Mouse (Mus musculus) liver, adult 2 months (tissue): Measurements from ENCODE around the gene Pias1. TPM values are rescaled to one million over a fixed set of nuclear protein-coding genes. Genes with fewer than 3 reads are reported as not detected.

Experiments
- DNase-seq: peaks from one replicate; pipeline ENCODE4 v3.0.0-alpha.2; 2011; ENCODE audit warnings: low read depth, low spot score; ENCODE audit errors: extremely low read depth
- H3K27ac ChIP-seq: fragments of 200-500 bp; replicated peaks from 2 replicates; pipeline ENCODE4 v1.5.1; 2012; ENCODE audit warnings: low read depth, mild to moderate bottlenecking, control low read depth, inconsistent platforms, low read length; ENCODE audit not compliant: insufficient read depth
- H3K27me3 ChIP-seq: fragments of 200-500 bp; 2 replicates; pipeline ENCODE4 v1.6.1; 2012; ENCODE audit warnings: mild to moderate bottlenecking, moderate library complexity, low read length, inconsistent platforms; ENCODE audit not compliant: control insufficient read depth, insufficient read depth
- H3K36me3 ChIP-seq: fragments of 200-500 bp; 2 replicates; pipeline ENCODE4 v1.6.1; 2012; ENCODE audit warnings: low read length, inconsistent platforms; ENCODE audit not compliant: control insufficient read depth, insufficient read depth
- H3K4me1 ChIP-seq: fragments of 200-500 bp; 2 replicates; pipeline ENCODE4 v1.6.1; 2011; ENCODE audit warnings: low read length; ENCODE audit not compliant: control insufficient read depth, insufficient read depth
- H3K4me3 ChIP-seq: fragments of 200-500 bp; 2 replicates; pipeline ENCODE4 v1.5.1; 2011; ENCODE audit warnings: low read depth, mild to moderate bottlenecking, control low read depth, low read length, moderate library complexity; ENCODE audit not compliant: insufficient read depth
- H3K79me2 ChIP-seq: fragments of 200-500 bp; 2 replicates; pipeline ENCODE4 v1.6.1; 2012; ENCODE audit warnings: inconsistent platforms, mild to moderate bottlenecking, low read length, moderate library complexity; ENCODE audit not compliant: control insufficient read depth, insufficient read depth
- H3K9ac ChIP-seq: fragments of 200-500 bp; 2 replicates; pipeline ENCODE4 v1.6.1; 2012; ENCODE audit warnings: low read depth, mild to moderate bottlenecking, control low read depth, inconsistent platforms, low read length
- CTCF ChIP-seq: fragments of 200-500 bp; IDR thresholded peaks from 2 replicates; pipeline ENCODE4 v1.5.1; 2011; ENCODE audit warnings: low read depth, low read length, control low read depth
- POLR2A ChIP-seq: fragments of 200-500 bp; IDR thresholded peaks from 2 replicates; pipeline ENCODE4 v1.6.1; 2011; ENCODE audit warnings: low read length, control low read depth; ENCODE audit not compliant: insufficient read depth; ENCODE audit errors: extremely low read depth
- WGBS: fragments of 180-500 bp; shearing (Covaris S2); methylation state at CpG from one replicate; pipeline ENCODE4 v1.1.7; 2018; 5-methylcytosine and 5-hydroxymethylcytosine counted together
- polyA plus RNA-seq: library from polyadenylated mRNA; depleted of rRNA; stranded (reverse); fragments of >200 nt; gene quantifications from 2 replicates; pipeline ENCODE4 v1.2.3, GENCODE M21; 2012; rRNA removed
- total RNA-seq: library from RNA; depleted of rRNA; stranded (reverse); fragments of >200 nt; gene quantifications from 2 replicates; pipeline ENCODE4 v1.2.3, GENCODE M21; 2014; rRNA removed

The Pias1 gene
- total RNA-seq (7.9 and 8.3 TPM in 2 replicates), polyA plus RNA-seq (8.3 and 12.3 TPM in 2 replicates)

DNA sequence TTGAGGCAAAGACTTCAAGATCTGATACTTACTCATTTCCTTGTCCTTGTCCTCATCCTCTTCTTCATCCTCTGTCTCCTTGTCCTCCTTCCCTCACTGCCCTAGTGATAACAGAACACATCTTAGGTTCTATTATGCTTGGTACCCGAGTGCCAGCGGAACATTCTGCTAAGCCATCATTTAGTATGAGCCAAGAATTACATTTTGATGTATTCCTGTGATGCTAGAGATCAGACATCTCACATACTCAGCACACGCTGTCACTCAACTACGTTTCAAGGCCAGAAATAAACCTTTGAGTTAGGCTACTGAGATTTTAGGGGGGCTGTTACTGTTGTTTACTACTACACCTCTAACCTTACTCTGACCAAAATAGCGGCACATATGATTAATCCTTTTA is at the start of gene Pias1:
Pias1 (minus strand) TSS at position 101 of the 400 bp plus-strand sequence.
- 89% methylated on average over 5 of the region's 5 CpGs for WGBS
- no peaks in the 10 kb centered on the region for H3K4me1 ChIP-seq
- no peak within 1 kb of the TSS for H3K4me3 ChIP-seq
- H3K36me3 ChIP-seq = no peaks in the 10 kb centered on the region
- DNase-seq = no peak
- no peak within 1 kb of the TSS for H3K27ac ChIP-seq
- no peaks in the 10 kb centered on the region for H3K79me2 ChIP-seq
- H3K9ac ChIP-seq = no peak within 1 kb of the TSS
- TF ChIP-seq POLR2A (no peak), CTCF (no peak)
- H3K27me3 ChIP-seq = no peaks in the 10 kb centered on the region

- WGBS = 49% methylated on average over 2 of the region's 2 CpGs
- no peak overlapping the region; the same call in 1 of the 2 replicates for H3K27ac ChIP-seq
These were observed 47.7 kb upstream of the Pias1 start for GRCm38 (mm10) chr9:63035431-63035830.

DNA sequence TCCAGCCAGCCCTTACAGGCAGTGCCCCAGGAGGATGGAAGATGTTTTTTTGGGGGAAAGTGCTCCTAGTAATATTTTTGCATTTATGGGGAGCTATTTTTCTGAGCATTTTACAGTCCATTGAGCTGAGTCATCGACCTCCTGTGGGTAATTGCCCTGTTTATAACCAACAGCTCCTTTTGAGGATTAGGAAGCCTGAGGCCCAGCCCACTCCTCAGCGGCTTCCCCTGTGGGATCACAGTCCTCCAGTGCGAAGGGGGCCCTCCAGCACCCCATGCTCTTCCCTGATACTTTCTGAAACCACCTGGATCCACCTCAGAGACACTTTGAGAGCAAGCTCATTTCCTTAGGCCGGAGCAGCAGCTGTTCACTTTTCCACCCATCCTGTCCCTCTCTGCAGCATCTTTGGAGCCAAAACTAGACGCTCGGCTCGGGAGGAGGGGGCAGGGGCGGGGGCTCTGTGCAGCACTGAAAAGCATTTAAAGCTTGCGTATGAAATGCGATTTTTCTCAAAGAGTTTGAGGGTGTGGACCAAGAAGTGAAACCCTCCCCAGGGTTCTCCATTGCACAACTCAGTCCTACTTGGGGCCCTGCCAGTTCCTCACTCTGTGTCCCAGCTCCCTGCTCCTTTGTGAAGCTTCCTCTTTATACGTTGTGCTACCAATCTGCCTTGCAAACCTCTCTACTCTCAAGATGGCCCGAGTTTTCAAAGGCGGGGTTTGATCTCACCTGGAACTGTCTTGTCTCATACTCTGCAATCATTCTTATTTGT is 43.5 kb upstream of the Pias1 start:
- H3K9ac ChIP-seq = no peak overlapping the region
- WGBS = 60% methylated on average over 13 of the region's 13 CpGs
- TF ChIP-seq CTCF (no peak), POLR2A (no peak)
- no peaks in the 10 kb centered on the region for H3K27me3 ChIP-seq
- H3K36me3 ChIP-seq = no peaks in the 10 kb centered on the region
- H3K4me3 ChIP-seq = no peak overlapping the region
- peak; percentile 70 for DNase-seq
- peaks cover 19% of the 10 kb centered on the region for H3K4me1 ChIP-seq
- H3K27ac ChIP-seq = 0 out of 2 replicates have a peak overlapping the region, but pooled peaks have one; percentile 9
- peaks cover 2% of the 10 kb centered on the region; the same call in 1 of the 2 replicates for H3K79me2 ChIP-seq

More at GRCm38 (mm10) chr9:63035431-63035830, 47.7 kb upstream of the Pias1 start:
- Histone ChIP-seq H3K4me3 (no peak overlapping the region), H3K4me1 (peaks cover 16% of the 10 kb centered on the region), H3K79me2 (no peaks in the 10 kb centered on the region), H3K36me3 (no peaks in the 10 kb centered on the region), H3K27me3 (no peaks in the 10 kb centered on the region), H3K9ac (no peak overlapping the region)
- no peak for DNase-seq
- no peak for TF ChIP-seq CTCF
- TF ChIP-seq POLR2A = no peak

DNA sequence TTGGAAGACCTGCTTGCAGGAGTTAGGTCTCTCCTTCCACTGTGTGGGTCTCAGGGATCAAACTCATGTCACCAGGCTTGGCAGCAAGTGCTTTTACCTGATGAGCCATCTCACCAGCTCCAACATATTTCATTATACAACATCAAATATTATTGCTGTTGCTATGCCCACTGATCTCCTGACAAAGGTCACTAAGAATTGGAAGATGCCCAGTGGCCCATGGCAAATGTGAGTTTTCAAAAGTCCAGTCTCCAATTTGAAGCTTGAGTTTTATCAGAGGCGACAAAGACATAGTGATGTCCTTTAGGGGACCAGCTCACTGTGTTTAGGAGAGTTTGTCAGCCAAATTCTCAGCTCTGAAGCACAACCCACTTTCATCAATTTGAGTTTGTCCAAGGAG is 34.8 kb upstream of the Pias1 start:
- Histone ChIP-seq H3K4me1 (peaks cover 5% of the 10 kb centered on the region; the same call in 1 of the 2 replicates), H3K79me2 (no peaks in the 10 kb centered on the region), H3K27ac (peak overlapping the region; percentile 29; the same call in 1 of the 2 replicates), H3K36me3 (no peaks in the 10 kb centered on the region), H3K4me3 (no peak overlapping the region), H3K9ac (no peak overlapping the region), H3K27me3 (no peaks in the 10 kb centered on the region)
- TF ChIP-seq POLR2A (no peak), CTCF (no peak)
- 67% methylated on average over 1 of the region's 1 CpGs for WGBS
- peak; percentile 65 for DNase-seq

- H3K9ac ChIP-seq = no peak overlapping the region
- no peak for DNase-seq
- H3K4me3 ChIP-seq = no peak overlapping the region
- 96% methylated on average over 4 of the region's 4 CpGs for WGBS
- H3K36me3 ChIP-seq = no peaks in the 10 kb centered on the region
- H3K79me2 ChIP-seq = no peaks in the 10 kb centered on the region
- no peaks in the 10 kb centered on the region; the same call in 1 of the 2 replicates for H3K27me3 ChIP-seq
- TF ChIP-seq CTCF (no peak), POLR2A (no peak)
- H3K27ac ChIP-seq = no peak overlapping the region
- H3K4me1 ChIP-seq = no peaks in the 10 kb centered on the region; the same call in none of the 2 replicates
These were observed 19.6 kb upstream of the Pias1 start for GRCm38 (mm10) chr9:63007371-63007770.
